Mouse (Mus musculus): ENCODE results near the gene Tmem144.

DNA sequence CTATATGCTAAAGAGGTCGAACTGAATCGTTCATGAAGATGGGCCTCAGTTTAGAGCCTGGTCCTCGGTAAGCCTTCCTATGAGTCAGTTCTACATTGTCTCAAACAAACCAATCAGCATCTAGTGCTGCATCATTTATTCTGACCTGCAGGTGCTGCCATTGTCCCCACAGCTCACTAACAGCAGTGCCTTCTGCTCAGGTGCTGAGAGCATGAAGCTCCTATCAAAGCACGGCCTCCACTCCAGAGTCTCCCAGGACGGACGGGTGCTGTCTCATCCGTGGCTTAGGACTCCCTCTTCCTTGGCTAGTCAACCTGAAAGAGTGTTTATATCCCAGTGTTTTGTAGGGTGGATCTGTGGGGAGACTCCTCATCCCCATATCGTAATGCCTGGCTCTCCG lies 14.0 kb upstream of the Tmem144 start:
- no peak for TF ChIP-seq CTCF (IDR thresholded peaks at IDR 0.05; ENCODE audit: control insufficient read depth, insufficient read depth, insufficient replicate concordance, low read depth, low read length)
- TF ChIP-seq POLR2A (IDR thresholded peaks at IDR 0.05; ENCODE audit: control insufficient read depth, low read depth, low read length): no peak

Measured in testis, adult 2 months (tissue).